Mouse (Mus musculus) 3134 (cell line): ENCODE measurements at regions not wholly inside any gene's neighbourhood (a gene's known extent, or its start where the extent isn't known, plus 50 kb on each side); places are given as distances from the start of the nearest gene placed in this dataset.

ENCODE experiments used
- DNase-seq: peaks from one replicate; pipeline ENCODE4 v3.0.0-alpha.2; 2011; ENCODE audit warnings: low spot score; ENCODE audit not compliant: insufficient read length; ENCODE audit errors: extremely low read depth

DNA sequence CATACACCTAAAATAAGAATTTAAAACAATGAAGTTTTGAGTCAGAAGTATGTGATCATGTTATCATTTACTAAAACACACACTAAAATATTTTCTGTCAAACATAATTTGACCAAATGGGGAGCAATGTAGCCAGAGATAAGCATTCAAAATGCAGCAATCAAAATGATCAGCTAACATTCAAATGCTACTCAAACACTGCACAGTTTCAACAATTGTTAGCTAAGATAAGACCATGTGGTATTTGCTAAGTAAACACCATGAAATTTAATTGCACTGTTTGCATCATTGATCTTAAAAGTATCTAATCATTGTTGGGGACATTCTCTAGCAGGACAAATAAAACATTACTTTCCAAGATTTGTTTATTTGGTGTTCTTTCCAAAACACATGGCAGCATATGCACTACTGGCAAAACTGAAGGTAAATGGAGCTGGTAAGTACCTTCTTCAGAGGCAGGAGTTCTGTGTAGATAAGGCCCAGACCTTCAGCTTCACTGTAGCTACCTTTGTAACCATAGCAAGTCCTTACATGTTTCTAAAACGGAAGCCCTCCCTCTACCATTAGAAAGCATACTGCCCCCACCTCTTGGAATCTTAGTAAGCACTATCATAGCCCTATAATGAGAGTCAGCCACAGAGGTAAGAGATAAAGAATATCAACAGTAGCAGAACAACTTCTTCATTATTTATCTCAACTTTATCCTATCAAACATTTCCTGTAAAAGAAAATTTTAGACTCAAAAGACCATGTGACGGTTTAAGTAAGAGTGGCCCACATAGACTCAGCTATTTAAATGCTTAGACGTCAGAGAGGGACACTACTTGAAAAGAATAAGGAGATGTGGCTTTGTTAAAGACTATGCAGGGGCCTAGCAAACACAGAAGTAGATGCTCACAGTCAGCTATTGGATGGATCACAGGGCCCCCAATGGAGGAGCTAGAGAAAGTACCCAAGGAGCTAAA, 116.3 kb upstream of the Irak1bp1 start:
- no peak for DNase-seq

- no peak for DNase-seq
Observed at GRCm38 (mm10) chr9:82728652-82729051, 100.7 kb upstream of the Irak1bp1 start.

GRCm38 (mm10) chr9:82729646-82730045, 99.7 kb upstream of the Irak1bp1 start:
- no peak for DNase-seq

GRCm38 (mm10) chr9:82733024-82733585, 96.2 kb upstream of the Irak1bp1 start:
- no peak for DNase-seq

GRCm38 (mm10) chr9:82734959-82735358, 94.4 kb upstream of the Irak1bp1 start:
- no peak for DNase-seq

- DNase-seq = no peak
Observed at GRCm38 (mm10) chr9:82759979-82760378, 69.4 kb upstream of the Irak1bp1 start.

- no peak for DNase-seq
Observed at GRCm38 (mm10) chr9:82760682-82761468, 68.5 kb upstream of the Irak1bp1 start.

DNA sequence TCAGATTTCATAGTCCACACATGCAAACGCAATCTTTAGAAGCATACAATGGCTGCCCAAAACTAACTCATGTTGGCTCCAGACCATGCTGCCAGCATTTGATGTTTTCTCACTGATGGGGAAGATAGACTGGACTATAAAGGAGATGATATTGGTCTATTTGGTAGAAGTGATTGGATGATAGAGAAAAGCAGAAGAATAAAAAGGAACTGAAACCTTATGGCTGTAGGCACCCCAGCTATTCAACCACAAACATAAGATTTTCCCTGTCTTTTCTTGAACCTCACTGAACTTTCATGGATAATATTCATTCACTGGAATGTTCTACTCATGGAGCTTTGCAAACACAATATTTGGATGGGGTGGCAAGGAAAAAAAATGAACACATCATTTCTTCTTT, 65.7 kb upstream of the Irak1bp1 start:
- DNase-seq = no peak
